Mouse (Mus musculus): ENCODE measurements at regions not wholly inside any gene's neighbourhood (a gene's known extent, or its start where the extent isn't known, plus 50 kb on each side); places are given as distances from the start of the nearest gene placed in this dataset.

DNA sequence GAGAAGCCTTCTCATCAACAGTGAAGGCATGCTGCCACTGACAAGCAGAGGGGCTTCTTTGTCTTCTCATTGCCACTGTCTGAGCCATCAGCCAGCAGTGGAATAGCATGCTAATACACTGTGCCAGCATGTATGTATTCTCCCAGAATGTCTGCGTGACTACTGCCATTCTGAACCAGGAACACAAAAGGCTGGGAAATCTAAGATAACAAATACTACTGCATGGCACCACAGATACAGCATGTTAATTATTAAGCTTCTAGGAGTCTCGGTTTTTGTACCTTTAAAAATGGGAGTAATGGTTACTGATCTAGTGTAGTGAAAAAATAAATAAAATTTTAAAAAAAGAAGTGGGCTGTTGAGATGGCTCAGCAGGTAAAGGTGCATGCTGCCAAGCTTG, 425.9 kb upstream of the Kif2a start:
- TF ChIP-seq CTCF (IDR thresholded peaks at IDR 0.05; ENCODE audit: insufficient read depth, low read depth, low read length) (no peak), POLR2A (IDR thresholded peaks at IDR 0.05; ENCODE audit: insufficient read depth, low read depth, low read length) (no peak)
